Mouse (Mus musculus) spleen, adult 2 months (tissue): ENCODE results near the gene Olfr694.

ENCODE experiments used
- CTCF ChIP-seq: fragments of 200-500 bp; IDR thresholded peaks from 2 replicates; pipeline ENCODE4 v1.5.1; 2011; ENCODE audit warnings: mild to moderate bottlenecking, inconsistent platforms; ENCODE audit not compliant: insufficient read depth, insufficient read length, insufficient replicate concordance; ENCODE audit errors: extremely low read depth
- POLR2A ChIP-seq: fragments of 200-500 bp; IDR thresholded peaks from 2 replicates; pipeline ENCODE4 v1.6.1; 2011; ENCODE audit warnings: low read depth, low read length, inconsistent platforms

- no peak for TF ChIP-seq POLR2A
- no peak for TF ChIP-seq CTCF
These were observed 1.4 kb upstream of the Olfr694 start for GRCm38 (mm10) chr7:106692976-106693375.
